Mouse (Mus musculus) forebrain, postnatal 0 days (tissue): ENCODE measurements around the gene Col9a1. TPM values are rescaled to one million over a fixed set of nuclear protein-coding genes. Genes with fewer than 3 reads are reported as not detected.
A peak's percentile ranks its signal among the peaks of the same experiment; 100 is the strongest.

Experiments
- ATAC-seq: fragments of 200-750 bp; cut with Nextera tagmentation; 2 replicates; pipeline ENCODE4 v1.8.0; 2017; ENCODE audit warnings: mild to moderate bottlenecking, moderate library complexity
- DNase-seq: peaks from one replicate; pipeline ENCODE4 v3.0.0-alpha.2; 2015
- H3K27ac ChIP-seq: fragments of 300-500 bp; sonication (generic); 2 replicates; pipeline ENCODE4 v1.5.1; 2014; ENCODE audit warnings: low read depth, mild to moderate bottlenecking, antibody characterized with exemption, low read length, moderate library complexity, mixed read lengths
- H3K27me3 ChIP-seq: fragments of 300-500 bp; sonication (generic); 2 replicates; pipeline ENCODE4 v1.6.1; 2014; ENCODE audit warnings: mild to moderate bottlenecking, low read length, mixed read lengths; ENCODE audit not compliant: insufficient read depth
- H3K36me3 ChIP-seq: fragments of 300-500 bp; sonication (generic); 2 replicates; pipeline ENCODE4 v1.6.1; 2014; ENCODE audit warnings: mild to moderate bottlenecking, moderate library complexity; ENCODE audit not compliant: insufficient read depth
- H3K4me1 ChIP-seq: fragments of 300-500 bp; sonication (generic); 2 replicates; pipeline ENCODE4 v1.6.1; 2014; ENCODE audit warnings: antibody characterized with exemption; ENCODE audit not compliant: insufficient read depth
- H3K4me2 ChIP-seq: fragments of 300-500 bp; sonication (generic); 2 replicates; pipeline ENCODE4 v1.6.1; 2014; ENCODE audit warnings: low read depth, mild to moderate bottlenecking, moderate library complexity
- H3K4me3 ChIP-seq: fragments of 300-500 bp; sonication (generic); 2 replicates; pipeline ENCODE4 v1.5.1; 2014; ENCODE audit warnings: low read depth, low read length, mixed read lengths
- H3K9ac ChIP-seq: fragments of 300-500 bp; sonication (generic); 2 replicates; pipeline ENCODE4 v1.6.1; 2014; ENCODE audit warnings: mild to moderate bottlenecking
- H3K9me3 ChIP-seq: fragments of 300-500 bp; sonication (generic); 2 replicates; pipeline ENCODE4 v1.6.1; 2016; ENCODE audit warnings: low read length
- CTCF ChIP-seq: sonication (generic); IDR thresholded peaks from 2 replicates; pipeline ENCODE4 v1.5.1; 2016; ENCODE audit warnings: antibody characterized with exemption, control low read depth, low read depth
- WGBS: fragments of 180-500 bp; shearing (Covaris S2); extraction: QIAGEN DNeasy Blood & Tissue Kit; methylation state at CpG from one replicate; pipeline ENCODE4 v1.1.7; 2014; 5-methylcytosine and 5-hydroxymethylcytosine counted together
- polyA plus RNA-seq: library from polyadenylated mRNA; unstranded; fragments of >200 nt; fragmentation: Nextera tagmentation; extraction: Ambion mirVana; gene quantifications from 2 replicates; pipeline ENCODE4 v1.2.1, GENCODE M21; 2015
- total RNA-seq: library from RNA; depleted of rRNA; stranded (reverse); fragments of >200 nt; gene quantifications from 2 replicates; pipeline ENCODE4 v1.2.3, GENCODE M21; 2014

Gene Col9a1
- total and polyA plus RNA-seq, 2 experiments from 2014 or later: 1.8 to 4.2 TPM

GRCm38 (mm10) chr1:24222231-24222630 lies 44.8 kb downstream of the Col9a1 start:
- DNase-seq (no peak), ATAC-seq (no peak)
- no peaks in the 10 kb centered on the region for H3K36me3 ChIP-seq
- no peak overlapping the region for H3K27ac ChIP-seq
- H3K4me1 ChIP-seq: peaks cover 4% of the 10 kb centered on the region
- H3K9me3 ChIP-seq: no peaks in the 10 kb centered on the region
- no peak overlapping the region for H3K4me2 ChIP-seq
- no peak overlapping the region for H3K9ac ChIP-seq
- no peaks in the 10 kb centered on the region for H3K27me3 ChIP-seq
- TF ChIP-seq CTCF: no peak
- H3K4me3 ChIP-seq: no peak overlapping the region
- 84% methylated on average over 2 of the region's 2 CpGs for WGBS

- Histone ChIP-seq H3K27me3 (no peaks in the 10 kb centered on the region), H3K4me3 (no peak overlapping the region), H3K4me1 (peaks cover 4% of the 10 kb centered on the region), H3K4me2 (no peak overlapping the region), H3K36me3 (no peaks in the 10 kb centered on the region), H3K9me3 (no peaks in the 10 kb centered on the region), H3K27ac (no peak overlapping the region), H3K9ac (no peak overlapping the region)
- 63% methylated on average over 8 of the region's 8 CpGs for WGBS
- DNase-seq (peak; percentile 71), ATAC-seq (peak; percentile 65)
- no peak for TF ChIP-seq CTCF
These were observed 45.7 kb downstream of the Col9a1 start for GRCm38 (mm10) chr1:24222981-24223612.

DNA sequence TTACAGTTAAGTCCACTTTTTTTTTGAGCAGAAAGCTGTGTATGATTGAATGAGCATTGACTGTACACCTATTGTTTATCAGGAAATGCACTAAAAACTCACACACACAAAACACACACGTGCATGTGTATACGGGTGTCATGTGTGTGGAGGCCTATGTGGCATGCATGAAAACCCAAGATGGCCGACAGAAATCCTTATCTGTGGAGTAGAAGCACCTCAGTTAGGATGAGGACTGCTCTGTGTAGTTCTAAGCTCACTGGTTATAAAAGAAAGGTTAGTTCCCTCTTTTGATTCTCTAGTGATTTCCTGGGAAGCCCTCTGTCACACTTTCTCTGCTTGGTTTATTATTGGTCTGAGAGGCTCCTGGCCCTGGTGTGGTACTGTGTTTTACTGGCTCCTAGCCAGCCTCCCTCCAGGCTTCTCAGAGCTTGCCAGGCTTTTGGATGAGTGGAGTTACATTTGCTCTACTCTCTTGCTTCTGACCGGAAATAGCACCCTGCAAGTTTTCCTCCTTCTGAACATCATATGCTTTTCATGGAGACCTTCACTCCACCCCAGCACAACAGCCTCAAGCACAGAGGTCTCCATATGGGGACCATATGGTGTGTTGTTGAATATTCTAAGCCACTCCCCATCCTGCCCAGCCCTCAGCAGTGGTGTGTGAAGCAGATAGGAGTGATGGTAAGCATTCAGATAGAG lies 48.6 kb downstream of the Col9a1 start:
- 77% methylated on average over 4 of the region's 4 CpGs for WGBS
- Histone ChIP-seq H3K4me3 (no peak overlapping the region), H3K9ac (no peak overlapping the region), H3K27ac (peak overlapping the region; percentile 50; the same call in 1 of the 2 replicates), H3K9me3 (no peaks in the 10 kb centered on the region), H3K27me3 (no peaks in the 10 kb centered on the region), H3K4me2 (no peak overlapping the region), H3K4me1 (peaks cover 7% of the 10 kb centered on the region), H3K36me3 (no peaks in the 10 kb centered on the region)
- peak; percentile 64 for ATAC-seq
- TF ChIP-seq CTCF: no peak
- DNase-seq: peak; percentile 60

DNA sequence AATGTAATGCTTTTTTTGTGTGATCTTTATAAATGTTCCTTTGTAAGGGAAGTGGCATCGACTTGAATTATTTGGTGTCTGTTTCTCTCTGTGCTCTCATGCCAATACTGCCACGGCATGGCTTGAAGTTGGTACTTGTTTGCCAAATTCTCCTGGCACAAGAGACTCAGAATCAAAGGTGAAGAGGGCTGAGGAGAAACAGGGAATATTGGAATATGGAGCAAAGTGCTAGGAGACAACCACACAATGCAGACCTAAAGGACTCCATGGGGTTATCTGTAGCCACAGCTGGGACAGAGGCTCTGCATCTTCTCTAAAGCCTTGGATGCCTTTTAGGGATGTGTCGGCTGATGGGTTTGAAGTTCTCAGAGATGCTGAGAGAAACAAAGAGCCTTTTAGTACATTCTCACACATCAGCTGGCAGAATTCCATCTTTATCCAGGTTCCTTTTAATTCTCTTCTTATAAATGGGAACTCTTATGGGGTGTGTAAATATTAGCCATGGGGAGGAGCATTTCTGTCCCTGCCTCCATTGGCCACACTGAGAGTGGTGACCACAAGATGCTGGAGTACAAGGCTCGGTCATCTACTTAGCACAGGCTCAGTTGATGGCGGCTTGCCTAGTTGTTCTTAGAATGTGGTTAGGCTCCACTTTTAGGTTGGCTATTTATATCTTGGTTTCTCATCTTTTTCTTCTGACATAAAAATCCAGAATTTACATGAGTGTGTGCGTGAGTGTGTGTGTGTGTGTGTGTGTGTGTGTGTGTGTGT lies 49.7 kb downstream of the Col9a1 start:
- 0 out of 2 replicates have a peak, but pooled peaks have one; percentile 4 for TF ChIP-seq CTCF
- Histone ChIP-seq H3K36me3 (no peaks in the 10 kb centered on the region), H3K9ac (no peak overlapping the region), H3K27me3 (no peaks in the 10 kb centered on the region), H3K4me3 (no peak overlapping the region), H3K4me1 (peaks cover 7% of the 10 kb centered on the region), H3K27ac (peak overlapping the region; percentile 60), H3K9me3 (no peaks in the 10 kb centered on the region), H3K4me2 (no peak overlapping the region)
- ATAC-seq (no peak), DNase-seq (peak; percentile 42)
- WGBS: 53% methylated on average over 6 of the region's 6 CpGs

GRCm38 (mm10) chr1:24229552-24229951 lies 52.1 kb downstream of the Col9a1 start:
- no peaks in the 10 kb centered on the region for H3K27me3 ChIP-seq
- peaks cover 12% of the 10 kb centered on the region for H3K4me1 ChIP-seq
- no peak overlapping the region for H3K4me3 ChIP-seq
- TF ChIP-seq CTCF: no peak
- DNase-seq (no peak), ATAC-seq (peak; percentile 19; the same call in 1 of the 2 replicates)
- no peaks in the 10 kb centered on the region for H3K36me3 ChIP-seq
- H3K27ac ChIP-seq: no peak overlapping the region
- H3K9me3 ChIP-seq: no peaks in the 10 kb centered on the region
- H3K9ac ChIP-seq: no peak overlapping the region
- 64% methylated on average over 1 of the region's 1 CpGs for WGBS
- no peak overlapping the region for H3K4me2 ChIP-seq

GRCm38 (mm10) chr1:24230428-24230827 lies 53.0 kb downstream of the Col9a1 start:
- Histone ChIP-seq H3K27me3 (no peaks in the 10 kb centered on the region), H3K9me3 (no peaks in the 10 kb centered on the region), H3K27ac (no peak overlapping the region), H3K4me3 (no peak overlapping the region), H3K4me2 (no peak overlapping the region), H3K36me3 (no peaks in the 10 kb centered on the region), H3K9ac (no peak overlapping the region), H3K4me1 (peaks cover 12% of the 10 kb centered on the region)
- TF ChIP-seq CTCF: peak; percentile 50
- peak; percentile 56 for ATAC-seq
- 26% methylated on average over 8 of the region's 8 CpGs for WGBS
- peak; percentile 52 for DNase-seq
